Mouse (Mus musculus) midbrain, postnatal 0 days (tissue): ENCODE results near the gene Mettl7a2. TPM values are rescaled to one million over a fixed set of nuclear protein-coding genes. Genes with fewer than 3 reads are reported as not detected.

ENCODE experiments used
- ATAC-seq: fragments of 200-750 bp; cut with Nextera tagmentation; 2 replicates; pipeline ENCODE4 v1.8.0; 2017; ENCODE audit warnings: moderate number of reproducible peaks, mild to moderate bottlenecking, moderate TSS enrichment, moderate library complexity; ENCODE audit not compliant: low FRiP score
- DNase-seq: peaks from one replicate; pipeline ENCODE4 v3.0.0-alpha.2; 2015; ENCODE audit warnings: low spot score
- H3K27ac ChIP-seq: fragments of 300-500 bp; sonication (generic); 2 replicates; pipeline ENCODE4 v1.5.1; 2014; ENCODE audit warnings: low read depth, mild to moderate bottlenecking, low read length, mixed read lengths
- H3K27me3 ChIP-seq: fragments of 300-500 bp; sonication (generic); 2 replicates; pipeline ENCODE4 v1.6.1; 2014; ENCODE audit warnings: low read length, control low read depth, mixed read lengths; ENCODE audit not compliant: insufficient read depth
- H3K36me3 ChIP-seq: fragments of 300-500 bp; sonication (generic); 2 replicates; pipeline ENCODE4 v1.6.1; 2014; ENCODE audit warnings: low read length, control low read depth, mixed read lengths; ENCODE audit not compliant: insufficient read depth
- H3K4me1 ChIP-seq: fragments of 300-500 bp; sonication (generic); 2 replicates; pipeline ENCODE4 v1.6.1; 2014; ENCODE audit warnings: mild to moderate bottlenecking, control low read depth, antibody characterized with exemption, low read length, mixed read lengths; ENCODE audit not compliant: insufficient read depth
- H3K4me2 ChIP-seq: fragments of 300-500 bp; sonication (generic); 2 replicates; pipeline ENCODE4 v1.6.1; 2014; ENCODE audit warnings: low read depth, mild to moderate bottlenecking, low read length, mixed read lengths; ENCODE audit not compliant: poor library complexity, severe bottlenecking
- H3K4me3 ChIP-seq: fragments of 300-500 bp; sonication (generic); 2 replicates; pipeline ENCODE4 v1.5.1; 2014; ENCODE audit warnings: low read depth, mild to moderate bottlenecking, low read length, moderate library complexity
- H3K9ac ChIP-seq: fragments of 300-500 bp; sonication (generic); replicated peaks from 2 replicates; pipeline ENCODE4 v1.6.1; 2014; ENCODE audit warnings: mild to moderate bottlenecking, low read length, moderate library complexity, mixed read lengths; ENCODE audit not compliant: poor library complexity, severe bottlenecking
- H3K9me3 ChIP-seq: fragments of 300-500 bp; sonication (generic); 2 replicates; pipeline ENCODE4 v1.6.1; 2016; ENCODE audit warnings: low read length, control low read depth
- CTCF ChIP-seq: IDR thresholded peaks from 2 replicates; pipeline ENCODE4 v1.5.1; 2016; ENCODE audit warnings: antibody characterized with exemption, mild to moderate bottlenecking
- WGBS: fragments of 180-500 bp; shearing (Covaris S2); extraction: QIAGEN DNeasy Blood & Tissue Kit; methylation state at CpG from one replicate; pipeline ENCODE4 v1.1.7; 2014; 5-methylcytosine and 5-hydroxymethylcytosine counted together
- polyA plus RNA-seq: library from polyadenylated mRNA; unstranded; fragments of >200 nt; fragmentation: Nextera tagmentation; extraction: Ambion mirVana; gene quantifications from 2 replicates; pipeline ENCODE4 v1.2.1, GENCODE M21; 2015
- total RNA-seq: library from RNA; depleted of rRNA; stranded (reverse); fragments of >200 nt; gene quantifications from 2 replicates; pipeline ENCODE4 v1.2.3, GENCODE M21; 2014

The Mettl7a2 gene
- total and polyA plus RNA-seq, 2 experiments from 2014 or later, result not detected

DNA sequence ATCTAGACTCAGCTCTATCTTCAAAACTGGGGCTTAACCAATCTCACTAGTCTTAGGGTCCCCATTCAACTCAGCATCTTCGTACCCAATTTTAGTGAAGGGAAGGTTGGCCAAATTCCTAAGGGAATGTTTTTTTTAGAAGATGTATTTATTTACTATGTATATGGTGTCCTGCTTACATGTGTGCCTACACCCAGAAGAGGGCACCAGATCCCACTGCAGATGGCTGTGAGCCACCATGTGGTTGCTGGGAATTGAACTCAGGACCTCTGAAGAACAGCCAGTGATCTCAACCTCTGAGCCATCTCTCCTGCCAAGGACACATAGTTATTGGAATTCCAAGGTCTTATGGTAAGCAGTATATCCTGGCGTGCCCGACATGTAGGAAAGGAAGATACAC, 42.6 kb downstream of the Mettl7a2 start:
- Histone ChIP-seq H3K4me1 (no peaks in the 10 kb centered on the region), H3K9ac (no peak overlapping the region), H3K9me3 (no peaks in the 10 kb centered on the region), H3K4me2 (no peak overlapping the region), H3K36me3 (peaks cover 62% of the 10 kb centered on the region), H3K27me3 (no peaks in the 10 kb centered on the region), H3K4me3 (no peak overlapping the region), H3K27ac (no peak overlapping the region)
- WGBS, result 98% methylated on average over 3 of the region's 3 CpGs
- no peak for ATAC-seq
- TF ChIP-seq CTCF, result peak; percentile 21
- DNase-seq, result no peak

DNA sequence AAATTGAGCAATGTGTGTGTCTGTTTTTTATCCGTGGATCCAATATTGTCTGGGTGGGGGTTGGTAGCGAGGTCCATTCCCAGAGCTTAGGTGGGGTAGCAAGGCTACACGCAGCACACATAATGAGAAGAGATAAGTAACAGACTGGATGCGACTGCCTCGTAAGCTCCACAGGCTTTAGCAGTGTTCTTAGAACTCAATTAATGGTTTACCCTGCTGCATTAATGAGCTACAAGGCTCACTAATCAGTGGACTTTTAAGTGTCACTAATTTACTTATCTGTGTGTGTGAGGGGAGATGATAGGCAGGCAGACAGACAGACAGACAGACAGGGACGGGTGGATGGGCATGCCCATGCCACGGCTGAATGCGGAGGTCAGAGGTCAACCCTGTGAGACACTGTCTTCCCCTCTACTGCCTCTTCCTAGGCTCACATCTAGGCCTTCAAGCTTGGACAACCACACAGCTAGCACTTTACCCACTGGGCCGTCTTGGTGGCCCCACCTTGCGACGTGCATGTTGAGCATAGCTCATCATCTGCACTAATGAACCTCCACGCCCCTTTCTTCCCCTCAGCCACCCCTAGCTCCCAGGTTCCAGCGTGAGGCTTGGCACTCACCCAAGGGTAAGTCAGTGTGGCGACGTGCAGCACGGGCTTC, 47.7 kb downstream of the Mettl7a2 start:
- ATAC-seq, result no peak
- no peaks in the 10 kb centered on the region for H3K4me1 ChIP-seq
- no peak overlapping the region for H3K4me2 ChIP-seq
- H3K27me3 ChIP-seq, result no peaks in the 10 kb centered on the region
- H3K36me3 ChIP-seq, result peaks cover 76% of the 10 kb centered on the region
- no peak overlapping the region for H3K4me3 ChIP-seq
- no peaks in the 10 kb centered on the region for H3K9me3 ChIP-seq
- WGBS, result 91% methylated on average over 16 of the region's 16 CpGs
- no peak for TF ChIP-seq CTCF
- no peak overlapping the region for H3K27ac ChIP-seq
- no peak for DNase-seq
- no peak overlapping the region for H3K9ac ChIP-seq

DNA sequence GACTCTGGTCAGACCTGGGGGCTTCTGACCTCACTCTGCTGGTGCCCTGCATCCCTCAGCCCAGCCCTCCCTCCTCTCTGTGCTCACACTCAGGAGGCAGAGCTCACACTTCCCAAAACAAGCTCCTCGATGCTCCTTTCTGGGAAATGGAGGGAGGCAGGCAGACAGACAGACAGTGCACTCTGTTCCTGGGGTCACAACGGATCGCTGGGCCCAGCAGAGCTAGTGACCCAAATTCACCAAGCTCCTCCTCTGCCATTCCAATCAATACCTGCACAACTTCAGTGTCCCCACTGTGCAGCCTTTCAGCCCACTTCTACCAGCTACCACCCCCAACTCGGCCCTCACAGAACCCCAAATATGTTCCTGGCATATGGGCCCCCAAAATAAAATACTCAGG, 48.8 kb downstream of the Mettl7a2 start:
- Histone ChIP-seq H3K4me3 (no peak overlapping the region), H3K4me2 (no peak overlapping the region), H3K36me3 (peaks cover 70% of the 10 kb centered on the region), H3K9ac (no peak overlapping the region), H3K27ac (no peak overlapping the region), H3K9me3 (no peaks in the 10 kb centered on the region), H3K27me3 (no peaks in the 10 kb centered on the region), H3K4me1 (no peaks in the 10 kb centered on the region)
- ATAC-seq, result no peak
- no peak for DNase-seq
- no peak for TF ChIP-seq CTCF
- 92% methylated on average over 4 of the region's 4 CpGs for WGBS

DNA sequence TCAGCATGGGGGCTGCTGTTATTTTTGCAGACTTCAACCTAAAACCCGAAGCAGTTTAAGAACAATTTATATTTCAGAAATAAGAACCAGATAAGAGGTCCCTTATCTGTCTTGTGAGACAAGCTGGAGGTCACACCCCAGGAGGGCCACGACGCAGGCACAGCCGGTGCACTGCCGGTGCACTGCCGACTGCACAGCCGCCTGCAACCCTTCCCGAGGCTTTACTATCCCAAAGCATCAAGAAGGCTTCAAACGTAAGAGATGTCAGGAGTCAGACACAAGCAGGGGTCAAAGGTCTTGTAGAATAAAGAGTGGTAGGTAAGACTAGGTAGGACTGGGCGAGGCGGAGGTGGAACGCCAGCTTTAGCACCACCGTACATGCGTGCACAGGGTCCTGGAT, 49.3 kb downstream of the Mettl7a2 start:
- TF ChIP-seq CTCF, result no peak

DNA sequence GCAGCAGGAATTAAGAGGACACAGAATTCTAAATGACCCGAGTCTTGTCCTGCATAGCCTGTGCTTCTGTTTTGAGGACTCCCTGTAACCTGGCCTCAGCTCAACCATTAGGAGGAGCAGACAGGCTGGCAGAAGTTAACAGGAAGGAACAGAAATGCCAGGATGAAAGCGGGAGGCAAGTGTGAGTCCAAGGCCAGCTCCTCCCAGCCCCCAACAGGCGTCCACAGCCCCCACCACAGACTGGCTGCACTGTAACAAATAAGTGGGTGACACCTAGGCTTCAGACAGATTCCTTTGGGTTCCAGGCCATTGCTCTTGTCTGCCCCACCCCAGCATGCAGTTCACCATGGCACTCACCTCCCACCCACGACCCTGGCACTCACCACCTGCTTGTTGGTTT, 49.8 kb downstream of the Mettl7a2 start:
- H3K4me3 ChIP-seq, result no peak overlapping the region
- H3K9ac ChIP-seq, result no peak overlapping the region
- no peak for ATAC-seq
- H3K4me2 ChIP-seq, result no peak overlapping the region
- no peaks in the 10 kb centered on the region for H3K9me3 ChIP-seq
- peaks cover 67% of the 10 kb centered on the region for H3K36me3 ChIP-seq
- WGBS, result 81% methylated on average over 4 of the region's 4 CpGs
- no peak overlapping the region for H3K27ac ChIP-seq
- H3K27me3 ChIP-seq, result no peaks in the 10 kb centered on the region
- no peak for DNase-seq
- TF ChIP-seq CTCF, result no peak
- H3K4me1 ChIP-seq, result no peaks in the 10 kb centered on the region

More for the DNA sequence above, 49.3 kb downstream of the Mettl7a2 start:
- no peak for DNase-seq
- no peaks in the 10 kb centered on the region for H3K4me1 ChIP-seq
- H3K9me3 ChIP-seq, result no peaks in the 10 kb centered on the region
- peaks cover 69% of the 10 kb centered on the region for H3K36me3 ChIP-seq
- H3K4me2 ChIP-seq, result no peak overlapping the region
- H3K4me3 ChIP-seq, result no peak overlapping the region
- ATAC-seq, result no peak
- 92% methylated on average over 14 of the region's 14 CpGs for WGBS
- H3K27me3 ChIP-seq, result no peaks in the 10 kb centered on the region
- H3K9ac ChIP-seq, result no peak overlapping the region
- H3K27ac ChIP-seq, result no peak overlapping the region

DNA sequence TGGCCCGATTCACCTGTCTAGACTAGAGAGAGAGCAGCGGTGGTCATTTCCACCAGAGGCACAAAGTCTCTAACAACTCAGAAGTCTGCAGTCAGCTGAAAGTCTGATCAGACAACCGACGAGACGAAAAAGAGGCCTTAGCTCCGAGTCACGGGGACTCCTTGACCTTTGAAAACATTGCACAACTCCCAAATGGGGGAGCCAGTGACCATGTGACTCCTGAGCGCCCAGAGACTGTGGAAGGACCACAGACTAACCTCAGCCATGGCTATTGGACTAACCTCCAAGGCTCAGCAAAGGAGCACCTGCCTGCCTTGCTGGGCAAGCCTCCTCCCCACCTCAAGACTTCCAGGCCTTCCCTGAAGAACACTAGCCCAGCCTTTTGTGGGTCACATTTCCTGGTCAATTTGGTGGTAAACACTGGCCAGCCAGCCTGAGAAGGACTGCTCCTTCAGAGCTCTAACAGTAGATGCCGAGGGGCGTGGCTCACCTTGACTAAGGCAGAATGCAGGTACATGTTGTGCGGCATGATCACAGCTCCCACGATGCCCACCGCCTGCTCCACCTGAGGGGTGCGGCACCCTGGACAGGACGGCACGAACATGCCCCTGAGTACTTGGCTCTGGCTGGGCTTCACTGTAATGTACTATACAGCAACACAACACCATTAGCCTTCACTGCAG, 50.5 kb downstream of the Mettl7a2 start:
- Histone ChIP-seq H3K9me3 (no peaks in the 10 kb centered on the region), H3K4me2 (no peak overlapping the region), H3K4me1 (no peaks in the 10 kb centered on the region), H3K27me3 (no peaks in the 10 kb centered on the region), H3K4me3 (no peak overlapping the region), H3K9ac (no peak overlapping the region), H3K27ac (no peak overlapping the region), H3K36me3 (peaks cover 67% of the 10 kb centered on the region)
- WGBS, result 96% methylated on average over 16 of the region's 16 CpGs
- TF ChIP-seq CTCF, result no peak
- DNase-seq, result no peak
- ATAC-seq, result no peak
